Mouse (Mus musculus) layer of hippocampus, postnatal 14 days (tissue): ENCODE data around the gene 4930432K21Rik. TPM values are rescaled to one million over a fixed set of nuclear protein-coding genes. Genes with fewer than 3 reads are reported as not detected.
A peak's percentile ranks its signal among the peaks of the same experiment; 100 is the strongest.

ENCODE experiments used
- DNase-seq, 2 experiments: peaks; one replicate each; pipeline ENCODE4 v3.0.0; 2021 to 2022; ENCODE audit warnings: low spot score in 2 of 2, mixed read lengths in 1 of 2
- total RNA-seq, 2 experiments: library from RNA; stranded (reverse); gene quantifications; 2 replicates each; pipeline ENCODE4 v1.2.3; 2021

The 4930432K21Rik gene
- total RNA-seq, 2 experiments from 2014 or later = 1.1 TPM

GRCm38 (mm10) chr8:84189603-84190002 is 41.8 kb downstream of the 4930432K21Rik start:
- no peak for DNase-seq

- no peak for DNase-seq
Measured at GRCm38 (mm10) chr8:84190191-84190867, 42.5 kb downstream of the 4930432K21Rik start.

- no peak for DNase-seq
Measured at GRCm38 (mm10) chr8:84192023-84192422, 44.2 kb downstream of the 4930432K21Rik start.

GRCm38 (mm10) chr8:84192555-84192954 is 44.7 kb downstream of the 4930432K21Rik start:
- peak in 1 of 2 experiments; percentile 47 for DNase-seq

GRCm38 (mm10) chr8:84193161-84193560 is 45.3 kb downstream of the 4930432K21Rik start:
- no peak for DNase-seq

- DNase-seq = no peak
Measured at GRCm38 (mm10) chr8:84193566-84193965, 45.7 kb downstream of the 4930432K21Rik start.

GRCm38 (mm10) chr8:84194224-84194743 is 46.5 kb downstream of the 4930432K21Rik start:
- no peak for DNase-seq

- peak; percentile 77 to 87 for DNase-seq
Measured at GRCm38 (mm10) chr8:84197141-84197921, 49.5 kb downstream of the 4930432K21Rik start.

- peak; percentile 77 to 83 for DNase-seq
Measured at GRCm38 (mm10) chr8:84197922-84198774, 50.3 kb downstream of the 4930432K21Rik start.

- no peak for DNase-seq
Measured at GRCm38 (mm10) chr8:84198871-84199270, 51.0 kb downstream of the 4930432K21Rik start.

- no peak for DNase-seq
Measured at GRCm38 (mm10) chr8:84199348-84200125, 51.7 kb downstream of the 4930432K21Rik start.

- DNase-seq = peak in 1 of 2 experiments; percentile 48
Measured at GRCm38 (mm10) chr8:84200126-84200555, 52.3 kb downstream of the 4930432K21Rik start.

- DNase-seq = peak in 1 of 2 experiments; percentile 59
Measured at GRCm38 (mm10) chr8:84200652-84201544, 53.1 kb downstream of the 4930432K21Rik start.

GRCm38 (mm10) chr8:84201545-84202245 is 53.9 kb downstream of the 4930432K21Rik start:
- peak in 1 of 2 experiments; percentile 45 for DNase-seq

- no peak for DNase-seq
Measured at GRCm38 (mm10) chr8:84202466-84202865, 54.6 kb downstream of the 4930432K21Rik start.

- DNase-seq = peak in 1 of 2 experiments; percentile 61
Measured at GRCm38 (mm10) chr8:84202938-84203917, 55.4 kb downstream of the 4930432K21Rik start.
